Mouse (Mus musculus) forebrain, embryonic 13.5 days (tissue): ENCODE data around the gene Gm21987. TPM values are rescaled to one million over a fixed set of nuclear protein-coding genes. Genes with fewer than 3 reads are reported as not detected.

Experiments
- ATAC-seq: fragments of 200-750 bp; cut with Nextera tagmentation; 2 replicates; pipeline ENCODE4 v1.8.0; 2017
- H3K27ac ChIP-seq: fragments of 300-500 bp; sonication (generic); 2 replicates; pipeline ENCODE4 v1.5.1; 2015; ENCODE audit warnings: inconsistent platforms, mild to moderate bottlenecking, moderate library complexity
- H3K27me3 ChIP-seq: fragments of 300-500 bp; sonication (generic); 2 replicates; pipeline ENCODE4 v1.6.1; 2015; ENCODE audit warnings: mild to moderate bottlenecking, inconsistent platforms
- H3K36me3 ChIP-seq: fragments of 300-500 bp; sonication (generic); 2 replicates; pipeline ENCODE4 v1.6.1; 2015; ENCODE audit warnings: mild to moderate bottlenecking, inconsistent platforms; ENCODE audit not compliant: poor library complexity, severe bottlenecking
- H3K4me1 ChIP-seq: fragments of 300-500 bp; sonication (generic); 2 replicates; pipeline ENCODE4 v1.6.1; 2015; ENCODE audit warnings: inconsistent platforms
- H3K4me2 ChIP-seq: fragments of 300-500 bp; sonication (generic); 2 replicates; pipeline ENCODE4 v1.6.1; 2015; ENCODE audit warnings: inconsistent platforms, mild to moderate bottlenecking, moderate library complexity
- H3K4me3 ChIP-seq: fragments of 300-500 bp; sonication (generic); 2 replicates; pipeline ENCODE4 v1.5.1; 2015; ENCODE audit warnings: mild to moderate bottlenecking, inconsistent platforms
- H3K9ac ChIP-seq: fragments of 300-500 bp; sonication (generic); 2 replicates; pipeline ENCODE4 v1.6.1; 2015; ENCODE audit warnings: mild to moderate bottlenecking, inconsistent platforms
- H3K9me3 ChIP-seq: fragments of 300-500 bp; sonication (generic); replicated peaks from 2 replicates; pipeline ENCODE4 v1.6.1; 2016; ENCODE audit warnings: inconsistent platforms
- WGBS: fragments of 180-500 bp; shearing (Covaris S2); methylation state at CpG from one replicate; pipeline ENCODE4 v1.1.7; 2015; 5-methylcytosine and 5-hydroxymethylcytosine counted together
- polyA plus RNA-seq: library from polyadenylated mRNA; unstranded; fragments of >200 nt; fragmentation: Nextera tagmentation; extraction: Ambion mirVana; gene quantifications from 2 replicates; pipeline ENCODE4 v1.2.1, GENCODE M21; 2015

The Gm21987 gene
- polyA plus RNA-seq, result not detected in 2 replicates

DNA sequence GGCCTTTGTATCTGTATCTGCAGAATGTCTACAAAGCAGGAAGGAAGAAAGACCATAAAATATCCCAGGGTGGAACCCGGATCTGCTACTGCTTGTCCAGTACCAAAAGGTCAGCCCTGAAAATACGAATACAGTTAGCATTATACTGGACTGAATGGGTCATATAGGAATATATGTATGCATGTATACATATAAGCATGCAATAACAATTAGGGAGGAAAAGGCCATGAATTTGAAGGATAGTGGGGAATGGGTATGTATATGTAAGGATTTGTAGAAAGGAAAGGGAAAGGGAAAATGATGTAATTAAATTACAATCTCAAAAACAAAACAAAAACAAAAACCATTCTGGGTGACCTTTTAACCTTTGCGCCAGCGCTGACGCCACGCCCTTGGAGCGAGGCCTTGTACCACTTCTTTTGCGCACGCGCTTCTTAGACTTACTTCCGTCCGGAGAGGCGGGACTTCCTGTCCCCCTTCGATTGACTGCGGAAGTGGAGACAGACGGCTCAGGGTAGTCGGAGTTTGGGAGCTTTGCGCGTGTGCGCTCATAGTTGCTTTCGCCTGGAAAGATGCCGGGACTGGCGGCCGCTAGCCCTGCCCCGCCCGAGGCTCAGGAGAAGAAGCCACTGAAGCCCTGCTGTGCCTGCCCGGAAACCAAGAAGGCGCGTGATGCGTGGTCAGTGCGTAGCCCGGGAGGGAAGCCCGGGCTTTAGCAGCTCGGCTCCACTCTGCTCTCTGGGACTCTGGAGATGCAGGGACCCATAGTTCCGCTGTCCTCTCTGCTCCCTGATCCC lies at the start of gene Gm21987, which contains the start of gene Cox17:
TSS of gene Gm21987 (plus strand) at position 512 of the 797 bp plus-strand sequence.
TSS of gene Cox17 (plus strand) at position 463 of the 797 bp plus-strand sequence.
- 3% methylated on average over 35 of the region's 35 CpGs for WGBS
- H3K4me1 ChIP-seq, result peaks cover 14% of the 10 kb centered on the region
- peaks cover 27% of the 10 kb centered on the region for H3K36me3 ChIP-seq
- H3K9me3 ChIP-seq, result no peaks in the 10 kb centered on the region
- peak within 1 kb of the TSS; percentile 86 for H3K27ac ChIP-seq
- H3K4me3 ChIP-seq, result peak within 1 kb of the TSS; percentile 94
- peak within 1 kb of the TSS; percentile 90 for H3K9ac ChIP-seq
- peak; percentile 98 for ATAC-seq
- no peaks in the 10 kb centered on the region for H3K27me3 ChIP-seq
- peak within 1 kb of the TSS; percentile 75 for H3K4me2 ChIP-seq

DNA sequence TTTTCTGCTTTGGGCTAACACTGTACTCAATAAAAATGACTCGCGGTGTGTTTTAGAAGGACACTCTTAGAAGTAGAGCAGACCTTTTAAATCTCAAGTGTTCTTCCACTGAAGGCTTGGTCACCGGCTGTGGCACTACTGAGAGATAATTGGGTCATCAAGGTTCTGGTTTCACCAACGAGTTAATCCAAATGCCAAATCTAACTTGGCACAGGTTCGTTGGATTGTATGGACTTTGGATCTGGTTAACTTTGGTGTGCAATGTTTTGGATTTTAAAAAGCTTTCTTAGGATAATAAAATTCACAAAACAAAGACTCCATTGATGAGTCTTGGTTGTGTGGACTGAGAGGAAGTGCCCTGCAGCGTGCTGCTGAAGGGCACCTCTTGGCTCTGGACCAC lies 48.4 kb upstream of the Gm21987 start:
- Histone ChIP-seq H3K36me3 (no peaks in the 10 kb centered on the region), H3K27ac (no peak overlapping the region), H3K4me1 (no peaks in the 10 kb centered on the region), H3K27me3 (no peaks in the 10 kb centered on the region), H3K4me3 (no peak overlapping the region), H3K4me2 (no peak overlapping the region), H3K9me3 (no peaks in the 10 kb centered on the region), H3K9ac (no peak overlapping the region)
- WGBS, result 83% methylated on average over 6 of the region's 6 CpGs
- no peak for ATAC-seq

DNA sequence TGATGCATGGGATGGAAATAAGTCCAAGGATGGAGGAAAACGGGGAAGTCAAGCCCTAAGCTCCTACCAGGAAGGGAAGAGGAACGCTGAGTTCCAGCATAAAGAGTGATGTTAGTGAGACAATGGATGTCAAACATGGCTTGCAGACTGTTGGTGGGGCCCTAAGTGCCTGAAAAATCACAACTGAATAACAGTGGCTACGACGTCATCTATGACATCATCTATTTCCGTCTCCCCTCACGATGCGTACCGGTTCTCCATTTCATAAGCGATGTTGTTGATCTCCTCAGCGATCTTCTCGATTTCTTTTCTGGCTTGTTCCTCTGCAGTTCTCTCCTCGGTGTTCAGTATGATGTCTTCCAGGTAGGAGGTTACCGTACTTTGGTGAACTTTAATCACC lies 44.5 kb upstream of the Gm21987 start:
- Histone ChIP-seq H3K36me3 (no peaks in the 10 kb centered on the region), H3K4me3 (no peak overlapping the region), H3K27ac (no peak overlapping the region), H3K4me1 (no peaks in the 10 kb centered on the region), H3K27me3 (no peaks in the 10 kb centered on the region), H3K9me3 (no peaks in the 10 kb centered on the region), H3K4me2 (no peak overlapping the region), H3K9ac (no peak overlapping the region)
- ATAC-seq, result no peak
- 89% methylated on average over 13 of the region's 13 CpGs for WGBS

DNA sequence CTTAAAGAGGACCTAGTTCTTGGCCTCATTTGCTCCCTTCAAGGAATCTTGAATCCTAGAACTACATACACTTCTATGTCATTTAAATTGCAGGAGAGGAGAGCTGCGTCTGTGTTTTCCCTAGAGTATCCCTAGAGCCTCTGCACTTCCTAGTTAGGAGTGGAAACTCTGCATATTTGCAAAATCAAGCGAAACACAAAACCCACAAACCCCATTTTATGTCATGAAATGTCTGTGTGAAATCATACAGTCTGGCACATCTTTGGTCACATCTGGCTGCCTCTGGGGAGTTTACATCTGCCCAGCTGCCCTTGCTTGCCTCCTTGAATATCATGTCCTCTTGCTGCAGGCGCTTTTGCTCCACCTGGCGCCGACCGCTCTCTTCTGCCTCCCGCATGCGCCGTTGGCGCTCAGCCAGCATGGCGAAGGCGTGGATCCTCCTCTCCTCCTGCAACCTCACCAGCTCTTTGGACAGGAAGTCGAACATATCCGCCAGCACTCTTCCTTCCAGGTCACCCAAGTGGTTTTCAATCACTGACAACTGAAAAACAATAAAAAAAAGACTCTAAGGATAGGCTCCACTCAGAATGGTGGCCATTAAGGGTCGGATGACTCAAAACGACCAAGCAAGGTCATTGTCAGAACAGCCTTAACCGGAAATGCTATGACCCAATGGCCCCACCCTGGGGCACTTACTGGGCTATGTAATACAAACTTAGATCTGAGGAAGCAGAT lies 42.2 kb upstream of the Gm21987 start:
- no peaks in the 10 kb centered on the region for H3K36me3 ChIP-seq
- H3K4me3 ChIP-seq, result no peak overlapping the region
- H3K9ac ChIP-seq, result no peak overlapping the region
- H3K4me2 ChIP-seq, result no peak overlapping the region
- no peaks in the 10 kb centered on the region for H3K9me3 ChIP-seq
- no peak overlapping the region for H3K27ac ChIP-seq
- WGBS, result 85% methylated on average over 17 of the region's 17 CpGs
- no peaks in the 10 kb centered on the region for H3K27me3 ChIP-seq
- H3K4me1 ChIP-seq, result no peaks in the 10 kb centered on the region
- no peak for ATAC-seq

DNA sequence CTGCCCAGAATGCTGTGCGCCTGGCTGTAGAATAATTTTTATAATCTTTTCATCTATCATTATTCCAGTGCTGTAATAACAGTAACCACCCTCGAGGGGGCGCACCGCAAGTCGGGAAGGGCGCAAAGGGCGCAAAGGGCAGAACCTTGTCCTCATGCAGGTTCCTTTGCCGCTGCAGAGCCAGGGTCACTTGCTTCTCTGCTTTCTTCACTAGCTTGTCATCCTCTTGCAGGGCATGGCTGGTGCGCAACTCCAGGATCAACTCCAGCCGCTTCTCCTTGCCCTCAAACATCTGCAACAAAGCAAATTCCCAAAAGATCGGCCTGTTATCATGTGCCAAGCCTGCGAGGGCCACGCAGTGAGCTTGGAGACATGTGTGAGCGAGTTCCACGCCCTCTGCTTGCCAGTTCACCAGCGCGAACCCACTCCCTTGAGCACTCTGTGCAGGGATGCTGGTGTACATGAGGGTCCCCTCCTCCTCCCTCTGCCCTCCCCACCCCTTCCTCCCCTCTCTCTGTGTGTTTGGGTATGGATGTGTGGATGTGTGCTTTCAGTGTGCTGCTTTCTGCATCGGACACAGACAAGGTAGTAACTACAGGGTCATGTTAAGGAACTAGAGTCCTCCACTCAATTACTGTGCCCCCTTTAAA lies 40.1 kb upstream of the Gm21987 start:
- Histone ChIP-seq H3K36me3 (no peaks in the 10 kb centered on the region), H3K4me1 (no peaks in the 10 kb centered on the region), H3K9me3 (no peaks in the 10 kb centered on the region), H3K4me2 (no peak overlapping the region), H3K27me3 (no peaks in the 10 kb centered on the region), H3K27ac (no peak overlapping the region), H3K4me3 (no peak overlapping the region), H3K9ac (no peak overlapping the region)
- 51% methylated on average over 18 of the region's 18 CpGs for WGBS
- no peak for ATAC-seq

DNA sequence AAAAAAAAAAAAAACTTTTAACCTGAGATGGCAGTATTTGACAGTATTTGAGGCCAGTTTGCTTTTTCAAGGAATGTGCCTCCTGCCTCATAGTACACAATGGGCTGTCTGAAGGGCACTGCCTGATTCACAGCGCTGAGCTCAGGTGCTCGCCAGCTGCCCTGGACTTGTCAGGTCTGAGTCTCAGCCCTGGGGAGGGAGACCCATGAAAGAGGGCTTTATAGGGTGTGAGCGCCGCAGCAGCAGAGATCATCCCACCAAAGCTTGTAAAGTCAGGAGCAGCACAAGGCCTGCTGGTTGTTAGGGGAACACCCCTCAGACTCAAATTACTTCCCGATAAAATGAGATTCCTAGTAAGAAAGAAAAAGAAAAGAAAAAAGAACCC lies 39.6 kb upstream of the Gm21987 start:
- Histone ChIP-seq H3K4me2 (no peak overlapping the region), H3K27ac (no peak overlapping the region)
- no peak for ATAC-seq

DNA sequence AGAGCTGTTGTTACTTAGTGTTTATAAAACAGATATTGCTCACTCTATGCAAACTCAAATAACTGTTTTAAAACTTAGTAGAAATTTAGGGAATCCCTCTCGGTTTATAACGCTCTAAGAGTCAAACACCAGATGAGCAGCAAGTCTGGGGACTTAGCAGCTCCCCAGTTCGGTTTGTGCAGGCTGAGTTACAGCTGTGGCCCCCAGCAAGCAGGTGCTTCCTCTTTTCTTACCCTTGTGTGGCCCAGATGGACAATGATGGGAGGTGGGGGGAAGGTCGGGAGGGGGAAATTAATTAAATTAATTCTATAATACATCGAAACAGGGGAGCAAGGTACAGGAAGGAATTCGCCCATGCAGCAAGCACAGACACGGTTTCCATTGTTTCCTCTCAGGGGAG lies 39.2 kb upstream of the Gm21987 start:
- no peak overlapping the region for H3K27ac ChIP-seq
- no peak overlapping the region for H3K9ac ChIP-seq
- no peaks in the 10 kb centered on the region for H3K4me1 ChIP-seq
- 49% methylated on average over 7 of the region's 7 CpGs for WGBS
- H3K36me3 ChIP-seq, result no peaks in the 10 kb centered on the region
- no peaks in the 10 kb centered on the region for H3K27me3 ChIP-seq
- H3K4me3 ChIP-seq, result no peak overlapping the region
- no peak for ATAC-seq
- H3K4me2 ChIP-seq, result no peak overlapping the region
- no peaks in the 10 kb centered on the region for H3K9me3 ChIP-seq

More for the DNA sequence above, 39.6 kb upstream of the Gm21987 start:
- 26% methylated on average over 5 of the region's 5 CpGs for WGBS
- Histone ChIP-seq H3K9me3 (no peaks in the 10 kb centered on the region), H3K4me1 (no peaks in the 10 kb centered on the region), H3K27me3 (no peaks in the 10 kb centered on the region), H3K4me3 (no peak overlapping the region), H3K9ac (no peak overlapping the region), H3K36me3 (no peaks in the 10 kb centered on the region)

DNA sequence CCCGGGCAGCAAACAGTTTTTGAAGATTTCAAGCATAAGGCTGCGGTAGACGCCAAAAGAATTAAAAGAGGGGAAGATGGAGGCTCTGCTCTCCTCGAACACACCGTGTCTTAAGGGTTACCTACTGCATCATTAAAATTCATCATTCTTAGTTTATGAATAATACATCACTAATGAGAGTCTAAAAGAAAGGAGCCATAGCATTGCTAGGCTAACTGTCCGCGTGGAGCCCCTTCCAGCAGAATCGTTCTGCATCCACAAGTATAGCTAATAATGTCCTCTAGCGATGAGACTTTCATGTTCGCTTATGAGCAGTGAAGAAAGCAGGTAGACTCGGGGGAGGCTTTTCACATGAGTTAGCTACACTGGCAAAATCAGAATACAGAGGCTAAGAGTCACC lies 38.6 kb upstream of the Gm21987 start:
- Histone ChIP-seq H3K4me1 (no peaks in the 10 kb centered on the region), H3K27me3 (no peaks in the 10 kb centered on the region), H3K4me2 (no peak overlapping the region), H3K4me3 (no peak overlapping the region), H3K36me3 (no peaks in the 10 kb centered on the region), H3K9ac (no peak overlapping the region), H3K9me3 (no peaks in the 10 kb centered on the region), H3K27ac (no peak overlapping the region)
- 68% methylated on average over 11 of the region's 11 CpGs for WGBS
- no peak for ATAC-seq

DNA sequence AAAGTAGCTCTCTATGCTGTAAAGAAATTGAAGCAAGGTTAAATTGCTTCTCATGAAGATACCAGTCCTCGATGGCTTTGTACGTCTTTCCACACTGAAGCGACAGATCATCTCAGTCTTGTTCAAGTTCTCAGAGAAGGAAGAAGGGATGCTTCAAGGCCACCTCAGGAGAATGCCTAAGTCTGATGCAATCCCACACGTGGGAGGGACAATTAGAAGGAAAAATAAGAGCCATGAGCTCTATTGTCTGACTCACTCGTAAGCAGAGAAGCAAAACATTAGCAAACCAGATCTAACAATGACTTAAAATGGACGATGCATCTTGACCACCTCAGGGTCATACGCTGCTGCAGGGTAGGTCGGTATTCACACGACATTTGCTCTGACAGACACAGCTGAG lies 28.3 kb upstream of the Gm21987 start:
- no peak overlapping the region for H3K9ac ChIP-seq
- H3K27ac ChIP-seq, result no peak overlapping the region
- H3K36me3 ChIP-seq, result no peaks in the 10 kb centered on the region
- no peak for ATAC-seq
- 77% methylated on average over 9 of the region's 9 CpGs for WGBS
- no peaks in the 10 kb centered on the region for H3K27me3 ChIP-seq
- no peak overlapping the region for H3K4me2 ChIP-seq
- no peaks in the 10 kb centered on the region for H3K9me3 ChIP-seq
- H3K4me3 ChIP-seq, result no peak overlapping the region
- no peaks in the 10 kb centered on the region for H3K4me1 ChIP-seq

DNA sequence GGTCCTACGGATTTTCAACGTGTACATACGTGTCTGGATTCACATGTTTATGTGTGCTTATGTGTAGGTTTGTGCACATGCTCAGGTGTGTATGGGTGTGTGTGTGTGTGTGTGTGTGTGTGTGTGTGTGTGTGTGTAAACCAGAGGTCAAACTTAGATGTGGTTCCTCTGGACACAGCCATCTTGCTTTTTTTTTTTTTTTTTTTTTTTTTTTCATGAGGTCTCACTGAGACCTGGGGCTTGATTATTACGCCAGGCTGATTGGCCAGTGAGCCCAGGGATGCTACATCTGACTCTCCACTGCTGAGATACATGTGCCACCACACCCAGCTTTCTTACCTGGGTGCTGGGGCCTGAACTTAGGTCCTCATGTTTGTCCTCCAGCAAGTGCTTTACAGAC lies 27.8 kb upstream of the Gm21987 start:
- 89% methylated on average over 4 of the region's 4 CpGs for WGBS

DNA sequence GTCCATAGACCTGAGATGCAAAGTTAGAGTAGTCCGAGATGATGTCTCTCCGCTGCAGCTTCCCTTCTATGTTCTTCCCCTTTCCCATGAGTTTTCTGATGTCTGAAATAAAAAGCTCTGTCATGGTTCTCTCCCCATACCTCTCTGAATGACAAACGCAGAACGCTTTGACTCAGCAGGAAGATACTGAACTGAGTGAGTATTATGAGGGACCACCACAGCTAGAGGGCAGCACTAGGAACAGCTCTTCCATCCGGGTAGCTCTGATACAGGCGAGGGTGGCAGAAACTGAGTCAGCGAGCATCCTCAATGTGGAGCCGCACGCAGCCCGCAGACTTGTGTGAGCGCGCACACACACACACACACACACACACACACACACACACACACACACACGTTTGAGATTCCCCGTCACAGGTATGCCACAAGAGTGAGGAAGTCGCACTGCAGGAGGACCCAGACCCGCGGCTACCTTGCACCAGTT lies 25.3 kb upstream of the Gm21987 start:
- Histone ChIP-seq H3K27me3 (no peaks in the 10 kb centered on the region), H3K27ac (no peak overlapping the region), H3K4me1 (no peaks in the 10 kb centered on the region), H3K4me3 (peak overlapping the region; percentile 17), H3K4me2 (peak overlapping the region; percentile 53), H3K9me3 (no peaks in the 10 kb centered on the region), H3K9ac (peak overlapping the region; percentile 50; the same call in 1 of the 2 replicates), H3K36me3 (no peaks in the 10 kb centered on the region)
- WGBS, result 36% methylated on average over 17 of the region's 17 CpGs
- ATAC-seq, result peak; percentile 85

More for the DNA sequence above, 27.8 kb upstream of the Gm21987 start:
- Histone ChIP-seq H3K4me2 (no peak overlapping the region), H3K4me1 (no peaks in the 10 kb centered on the region), H3K4me3 (no peak overlapping the region), H3K9me3 (no peaks in the 10 kb centered on the region), H3K36me3 (no peaks in the 10 kb centered on the region), H3K9ac (no peak overlapping the region), H3K27me3 (no peaks in the 10 kb centered on the region), H3K27ac (no peak overlapping the region)
- ATAC-seq, result no peak

DNA sequence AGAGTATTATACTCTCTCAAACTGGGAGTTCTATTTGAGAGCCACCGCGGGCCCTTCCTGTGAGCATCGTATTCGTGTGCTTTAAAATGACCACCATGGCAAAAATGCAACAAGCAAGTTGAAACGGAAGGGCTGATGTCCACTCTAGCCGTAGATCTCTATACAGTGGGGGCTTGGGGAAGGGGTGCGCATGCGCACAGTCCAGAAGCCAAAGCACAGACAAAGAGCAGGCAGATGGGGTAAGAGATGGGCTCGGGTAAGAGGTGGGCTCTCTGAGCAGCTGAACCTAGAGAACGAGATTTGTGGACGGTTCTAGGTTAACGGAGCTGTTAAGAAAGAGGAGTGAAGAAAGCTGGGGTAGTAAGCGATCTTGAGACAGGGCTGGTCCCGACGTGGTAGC lies 22.5 kb upstream of the Gm21987 start:
- Histone ChIP-seq H3K4me3 (no peak overlapping the region), H3K36me3 (no peaks in the 10 kb centered on the region), H3K4me2 (no peak overlapping the region), H3K27ac (no peak overlapping the region), H3K9me3 (no peaks in the 10 kb centered on the region), H3K9ac (no peak overlapping the region), H3K4me1 (no peaks in the 10 kb centered on the region), H3K27me3 (no peaks in the 10 kb centered on the region)
- ATAC-seq, result no peak
- 91% methylated on average over 15 of the region's 15 CpGs for WGBS
